Mouse (Mus musculus) liver, embryonic 11.5 days (tissue): ENCODE data around the gene Adgrl3. TPM values are rescaled to one million over a fixed set of nuclear protein-coding genes. Genes with fewer than 3 reads are reported as not detected.
A peak's percentile ranks its signal among the peaks of the same experiment; 100 is the strongest.

Experiments
- ATAC-seq: fragments of 200-750 bp; cut with Nextera tagmentation; replicated peaks from 2 replicates; pipeline ENCODE4 v1.8.0; 2017; ENCODE audit warnings: moderate number of reproducible peaks, mild to moderate bottlenecking, moderate TSS enrichment, moderate library complexity; ENCODE audit not compliant: low FRiP score
- DNase-seq: peaks from one replicate; pipeline ENCODE4 v3.0.0-alpha.2; 2017; ENCODE audit warnings: low spot score
- H3K27ac ChIP-seq: fragments of 300-500 bp; sonication (generic); 2 replicates; pipeline ENCODE4 v1.5.1; 2014; ENCODE audit warnings: mild to moderate bottlenecking, low read depth, low read length, control low read depth
- H3K27me3 ChIP-seq: fragments of 300-500 bp; sonication (generic); replicated peaks from 2 replicates; pipeline ENCODE4 v1.6.1; 2014; ENCODE audit warnings: low read length, mixed read lengths; ENCODE audit not compliant: control insufficient read depth, insufficient read depth
- H3K36me3 ChIP-seq: fragments of 300-500 bp; sonication (generic); 2 replicates; pipeline ENCODE4 v1.6.1; 2014; ENCODE audit warnings: mild to moderate bottlenecking, low read length, moderate library complexity, mixed read lengths; ENCODE audit not compliant: control insufficient read depth, insufficient read depth
- H3K4me1 ChIP-seq: fragments of 300-500 bp; sonication (generic); replicated peaks from 2 replicates; pipeline ENCODE4 v1.6.1; 2014; ENCODE audit warnings: low read length, mixed read lengths; ENCODE audit not compliant: control insufficient read depth, insufficient read depth
- H3K4me2 ChIP-seq: fragments of 300-500 bp; sonication (generic); 2 replicates; pipeline ENCODE4 v1.6.1; 2014; ENCODE audit warnings: mild to moderate bottlenecking, control low read depth, moderate library complexity
- H3K4me3 ChIP-seq: fragments of 300-500 bp; sonication (generic); 2 replicates; pipeline ENCODE4 v1.5.1; 2014; ENCODE audit warnings: low read depth, low read length, control low read depth
- H3K9ac ChIP-seq: fragments of 300-500 bp; sonication (generic); 2 replicates; pipeline ENCODE4 v1.6.1; 2014; ENCODE audit warnings: low read depth, low read length, control low read depth
- H3K9me3 ChIP-seq: fragments of 300-500 bp; sonication (generic); 2 replicates; pipeline ENCODE4 v1.6.1; 2016; ENCODE audit warnings: low read length, inconsistent platforms, mixed read lengths; ENCODE audit not compliant: control insufficient read depth
- WGBS: fragments of 180-500 bp; shearing (Covaris S2); extraction: QIAGEN DNeasy Blood & Tissue Kit; methylation state at CpG from one replicate; pipeline ENCODE4 v1.1.7; 2014; 5-methylcytosine and 5-hydroxymethylcytosine counted together
- polyA plus RNA-seq: library from polyadenylated mRNA; unstranded; fragments of >200 nt; fragmentation: Nextera tagmentation; extraction: Ambion mirVana; gene quantifications from 2 replicates; pipeline ENCODE4 v1.2.1, GENCODE M21; 2014

The Adgrl3 gene
- polyA plus RNA-seq, 1 experiment from 2014 or later = 9.1 TPM

DNA sequence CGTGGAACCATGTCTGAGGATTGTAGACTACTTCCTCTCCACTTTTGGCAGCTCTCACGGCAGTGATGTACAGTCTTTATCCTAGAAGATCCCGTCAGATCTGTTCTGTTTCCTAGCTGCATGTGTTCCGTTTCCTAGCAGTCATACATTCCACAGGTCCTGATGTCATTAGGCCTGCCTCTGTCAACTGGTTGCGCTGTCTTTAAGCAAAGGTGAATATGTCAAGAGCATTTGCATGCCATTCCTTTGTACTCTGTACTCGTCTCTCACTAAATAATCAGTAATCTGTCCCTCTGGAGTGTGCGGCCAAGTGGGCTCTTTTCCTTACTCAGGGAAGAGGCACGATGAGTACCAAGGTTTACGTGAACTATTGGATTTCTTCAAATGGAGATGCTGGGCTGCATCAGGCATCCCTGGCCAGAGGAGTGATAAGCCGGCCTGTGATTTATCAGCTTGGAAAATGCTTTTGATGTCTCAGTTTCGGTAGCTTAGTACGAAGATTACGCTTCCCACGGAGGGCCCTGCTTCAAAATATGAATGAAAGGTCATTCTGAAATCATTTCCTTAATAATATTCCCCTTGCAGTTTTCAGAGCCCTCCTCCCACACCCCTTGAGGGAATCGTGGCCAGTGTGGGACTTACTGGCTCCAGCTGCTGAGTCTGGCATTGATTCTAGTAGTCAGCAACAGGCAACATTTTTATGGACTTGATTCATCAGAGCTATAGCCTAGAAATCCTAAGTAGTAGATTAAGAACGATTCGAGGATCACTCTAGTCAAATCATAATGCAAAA lies 4.2 kb downstream of the Adgrl3 start:
- no peaks in the 10 kb centered on the region for H3K4me1 ChIP-seq
- no peak overlapping the region for H3K27ac ChIP-seq
- WGBS = 53% methylated on average over 17 of the region's 17 CpGs
- ATAC-seq (no peak), DNase-seq (no peak)
- peaks cover 44% of the 10 kb centered on the region for H3K27me3 ChIP-seq
- H3K4me2 ChIP-seq = peak overlapping the region; percentile 18; the same call in 1 of the 2 replicates
- H3K4me3 ChIP-seq = no peak overlapping the region
- no peak overlapping the region for H3K9ac ChIP-seq
- H3K36me3 ChIP-seq = no peaks in the 10 kb centered on the region
- H3K9me3 ChIP-seq = no peaks in the 10 kb centered on the region

DNA sequence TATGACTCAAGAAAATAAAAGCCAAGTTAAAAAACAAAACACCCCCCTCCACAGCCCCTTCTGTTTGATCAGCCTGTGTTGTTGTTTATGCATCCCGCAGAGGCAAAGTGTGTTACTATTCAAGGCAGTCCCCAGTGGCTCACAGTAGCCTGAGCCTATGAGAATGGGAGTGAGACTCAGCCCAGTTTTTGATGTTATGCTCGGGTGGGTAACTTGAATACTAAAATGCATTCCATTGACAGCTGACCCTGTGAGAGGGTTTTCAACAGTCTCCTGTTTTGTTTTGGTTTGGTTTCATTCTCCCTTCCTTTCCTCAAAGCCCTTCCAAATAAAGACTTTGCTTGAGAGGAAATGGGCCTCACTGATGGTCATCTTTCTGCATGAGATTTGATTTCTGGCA lies 8.9 kb downstream of the Adgrl3 start:
- ATAC-seq = no peak
- H3K36me3 ChIP-seq = no peaks in the 10 kb centered on the region

DNA sequence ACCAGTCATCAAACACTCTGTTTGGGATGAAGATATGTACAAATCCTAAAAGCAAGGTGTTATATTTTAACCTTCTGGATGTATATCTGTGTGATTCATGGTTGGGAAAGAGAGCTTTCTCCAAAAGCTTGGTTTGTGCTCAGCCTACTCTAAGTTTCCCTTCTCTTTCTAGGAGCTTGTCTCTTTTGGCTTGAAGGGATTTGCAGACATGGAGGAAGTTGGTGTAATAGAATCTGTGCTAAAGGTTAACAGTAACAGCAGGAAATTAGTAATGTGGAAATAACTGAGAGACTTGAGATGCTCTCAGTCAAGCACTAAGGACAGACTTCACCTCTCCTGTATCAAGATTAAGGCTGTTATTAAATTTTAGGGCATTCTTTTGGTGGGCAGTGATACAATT lies 17.2 kb downstream of the Adgrl3 start:
- no peaks in the 10 kb centered on the region for H3K9me3 ChIP-seq
- no peak overlapping the region for H3K4me3 ChIP-seq
- no peak overlapping the region for H3K4me2 ChIP-seq
- no peaks in the 10 kb centered on the region for H3K36me3 ChIP-seq
- H3K27me3 ChIP-seq = no peaks in the 10 kb centered on the region
- no peaks in the 10 kb centered on the region for H3K4me1 ChIP-seq
- no peak overlapping the region for H3K9ac ChIP-seq
- ATAC-seq (no peak), DNase-seq (no peak)
- no peak overlapping the region for H3K27ac ChIP-seq

More for the DNA sequence above, 8.9 kb downstream of the Adgrl3 start:
- Histone ChIP-seq H3K4me1 (no peaks in the 10 kb centered on the region), H3K27me3 (0 out of 2 replicates have a peak, but pooled peaks cover 3% of the 10 kb centered on the region), H3K9ac (no peak overlapping the region), H3K4me2 (no peak overlapping the region), H3K4me3 (no peak overlapping the region), H3K9me3 (no peaks in the 10 kb centered on the region), H3K27ac (no peak overlapping the region)
- no peak for DNase-seq
- WGBS = 63% methylated on average over 2 of the region's 2 CpGs

DNA sequence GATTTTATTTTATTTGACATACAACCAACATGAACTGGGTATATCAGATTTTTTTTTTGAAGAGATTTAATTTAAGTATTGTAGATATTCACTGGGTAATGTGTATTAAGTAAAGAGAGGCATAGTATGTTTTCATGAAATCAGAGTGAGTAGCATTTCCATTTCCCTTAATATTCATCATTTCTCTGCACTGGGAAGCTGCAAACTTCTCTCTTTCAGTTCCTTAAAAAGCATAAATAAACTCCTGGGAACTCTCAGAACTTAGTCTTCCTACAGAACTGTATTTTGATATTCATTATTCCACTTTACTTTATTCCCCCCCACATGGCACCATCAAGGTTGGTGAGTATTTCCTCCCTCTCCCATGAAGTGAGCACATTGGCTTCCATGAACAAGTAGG lies 23.9 kb downstream of the Adgrl3 start:
- DNase-seq (no peak), ATAC-seq (no peak)
- no peak overlapping the region for H3K4me3 ChIP-seq
- no peaks in the 10 kb centered on the region for H3K4me1 ChIP-seq
- no peaks in the 10 kb centered on the region for H3K27me3 ChIP-seq
- no peak overlapping the region for H3K9ac ChIP-seq
- no peak overlapping the region for H3K4me2 ChIP-seq
- no peaks in the 10 kb centered on the region for H3K9me3 ChIP-seq
- H3K27ac ChIP-seq = no peak overlapping the region
- H3K36me3 ChIP-seq = no peaks in the 10 kb centered on the region

DNA sequence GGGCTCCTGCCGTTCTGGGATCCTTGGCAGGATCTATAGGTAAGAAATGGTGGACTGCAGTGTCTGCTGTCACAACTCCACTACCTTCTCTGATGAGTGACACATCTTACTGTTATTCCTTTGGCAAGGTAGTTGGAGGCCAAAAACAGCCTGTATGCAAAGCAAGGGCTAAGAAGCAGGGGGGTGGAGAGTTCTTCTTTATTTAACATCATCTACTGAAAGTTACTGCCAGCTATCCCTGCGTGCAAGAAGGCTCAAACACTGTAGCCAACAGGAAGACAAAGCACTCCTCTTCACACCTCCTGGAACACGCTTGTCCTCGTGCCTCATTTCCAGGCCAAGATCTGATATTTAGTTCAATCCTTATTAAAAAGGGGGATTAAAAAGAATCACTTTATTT lies 26.2 kb downstream of the Adgrl3 start:
- 84% methylated on average over 4 of the region's 4 CpGs for WGBS
- DNase-seq (no peak), ATAC-seq (no peak)
- Histone ChIP-seq H3K4me2 (no peak overlapping the region), H3K9ac (no peak overlapping the region), H3K27me3 (no peaks in the 10 kb centered on the region), H3K9me3 (no peaks in the 10 kb centered on the region), H3K4me3 (no peak overlapping the region), H3K4me1 (no peaks in the 10 kb centered on the region), H3K36me3 (no peaks in the 10 kb centered on the region), H3K27ac (no peak overlapping the region)

DNA sequence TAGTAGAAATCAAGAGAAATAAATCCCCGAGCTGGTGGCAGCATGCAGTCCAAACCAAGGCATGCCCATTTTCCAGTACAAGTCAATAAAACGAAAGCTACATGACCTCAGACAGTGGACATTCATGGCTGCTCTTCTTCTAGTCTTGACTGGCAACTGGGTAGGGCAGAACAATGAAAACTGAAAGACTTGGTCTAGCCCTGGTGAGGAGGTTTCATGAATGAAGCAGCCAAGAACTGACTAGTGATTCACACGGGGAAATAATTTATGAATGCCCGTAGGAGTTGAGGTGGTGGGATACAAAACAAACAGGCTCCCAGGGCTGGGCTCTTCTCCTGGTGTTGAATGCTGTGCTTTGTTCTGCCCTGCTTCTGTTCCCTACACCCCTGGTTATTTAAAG lies 34.7 kb downstream of the Adgrl3 start:
- ATAC-seq (no peak), DNase-seq (no peak)
- no peaks in the 10 kb centered on the region for H3K27me3 ChIP-seq
- no peaks in the 10 kb centered on the region for H3K4me1 ChIP-seq
- no peak overlapping the region for H3K4me2 ChIP-seq
- no peak overlapping the region for H3K9ac ChIP-seq
- no peak overlapping the region for H3K27ac ChIP-seq
- 85% methylated on average over 4 of the region's 4 CpGs for WGBS
- H3K9me3 ChIP-seq = no peaks in the 10 kb centered on the region
- no peak overlapping the region for H3K4me3 ChIP-seq
- H3K36me3 ChIP-seq = no peaks in the 10 kb centered on the region

DNA sequence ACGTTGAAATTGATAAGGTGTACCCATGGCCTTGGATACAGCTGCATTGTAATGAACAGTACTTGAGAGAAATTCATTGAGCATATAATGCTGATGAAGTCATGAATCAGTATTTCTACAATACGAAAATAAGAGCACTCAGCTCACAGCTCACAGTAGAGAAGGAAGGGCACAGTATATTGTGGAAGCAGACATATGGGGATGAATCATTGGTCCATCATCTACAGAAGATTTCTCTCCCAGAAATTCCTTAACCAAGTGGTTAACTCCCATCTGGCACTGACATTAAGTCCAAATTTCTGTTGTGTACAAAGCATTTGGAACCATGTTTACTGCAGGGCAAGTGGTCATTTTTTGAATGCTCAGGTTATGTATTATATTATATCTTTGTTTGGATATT lies 35.3 kb downstream of the Adgrl3 start:
- Histone ChIP-seq H3K9me3 (no peaks in the 10 kb centered on the region), H3K4me1 (no peaks in the 10 kb centered on the region), H3K27ac (no peak overlapping the region), H3K36me3 (no peaks in the 10 kb centered on the region), H3K27me3 (no peaks in the 10 kb centered on the region), H3K4me2 (no peak overlapping the region), H3K4me3 (no peak overlapping the region), H3K9ac (no peak overlapping the region)
- ATAC-seq (no peak), DNase-seq (no peak)
- WGBS = 75% methylated on average over 2 of the region's 2 CpGs

DNA sequence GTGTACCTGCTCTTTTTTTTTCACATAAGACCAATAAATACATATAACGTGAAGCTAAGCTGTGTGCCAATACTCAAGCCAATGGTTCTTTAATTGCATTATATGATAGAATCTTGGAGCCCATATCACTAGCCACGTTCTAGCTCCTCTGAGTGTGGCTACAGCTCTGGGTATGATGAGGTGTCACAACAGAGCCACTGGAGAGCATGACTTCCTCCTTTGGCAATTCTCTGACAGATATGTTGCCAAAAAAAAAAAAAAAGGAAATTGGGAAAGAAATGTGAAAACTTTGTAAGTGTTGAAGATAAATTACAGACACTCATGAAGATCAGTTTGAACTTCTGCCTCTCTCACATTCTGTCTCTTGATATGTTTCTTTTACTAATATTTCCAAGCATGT lies 38.2 kb downstream of the Adgrl3 start:
- Histone ChIP-seq H3K27ac (no peak overlapping the region), H3K4me3 (no peak overlapping the region), H3K4me1 (no peaks in the 10 kb centered on the region), H3K4me2 (no peak overlapping the region), H3K9me3 (no peaks in the 10 kb centered on the region), H3K9ac (no peak overlapping the region), H3K36me3 (no peaks in the 10 kb centered on the region), H3K27me3 (no peaks in the 10 kb centered on the region)
- ATAC-seq (no peak), DNase-seq (no peak)
- 65% methylated on average over 2 of the region's 2 CpGs for WGBS

DNA sequence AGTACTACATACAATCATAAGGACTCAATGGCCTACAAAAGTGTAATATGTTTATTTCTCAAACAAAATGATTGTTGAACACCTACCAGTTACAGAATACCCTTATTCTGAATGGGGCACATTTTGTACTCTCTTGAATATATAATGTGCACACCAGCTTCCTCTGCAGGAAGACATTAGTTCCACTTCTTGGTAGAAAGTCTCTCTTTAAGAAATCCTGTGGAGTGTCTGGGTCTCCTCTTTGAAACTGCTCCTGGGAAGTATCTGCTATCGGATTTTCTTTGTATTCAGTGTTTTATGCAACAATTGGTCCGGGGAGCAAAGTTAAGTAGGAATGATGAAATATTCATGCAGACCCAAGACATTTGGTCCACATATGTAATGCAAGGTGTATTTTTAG lies 41.0 kb downstream of the Adgrl3 start:
- H3K4me3 ChIP-seq = no peak overlapping the region
- no peaks in the 10 kb centered on the region for H3K27me3 ChIP-seq
- no peaks in the 10 kb centered on the region for H3K4me1 ChIP-seq
- WGBS = 80% methylated on average over 2 of the region's 2 CpGs
- H3K9me3 ChIP-seq = no peaks in the 10 kb centered on the region
- H3K4me2 ChIP-seq = no peak overlapping the region
- DNase-seq (no peak), ATAC-seq (no peak)
- H3K9ac ChIP-seq = no peak overlapping the region
- no peaks in the 10 kb centered on the region for H3K36me3 ChIP-seq
- no peak overlapping the region for H3K27ac ChIP-seq
